Mouse (Mus musculus) erythroblast, embryonic 14.5 days (primary cell): Measurements from ENCODE around the gene Dis3.

Experiments
- GATA1 ChIP-seq: IDR thresholded peaks from 2 replicates; pipeline ENCODE4 v1.6.1; 2012; ENCODE audit warnings: low read length, inconsistent platforms, mixed read lengths
- TAL1 ChIP-seq: IDR thresholded peaks from 3 replicates; pipeline ENCODE4 v1.6.1; 2012; ENCODE audit warnings: low read length, inconsistent platforms, mixed read lengths

DNA sequence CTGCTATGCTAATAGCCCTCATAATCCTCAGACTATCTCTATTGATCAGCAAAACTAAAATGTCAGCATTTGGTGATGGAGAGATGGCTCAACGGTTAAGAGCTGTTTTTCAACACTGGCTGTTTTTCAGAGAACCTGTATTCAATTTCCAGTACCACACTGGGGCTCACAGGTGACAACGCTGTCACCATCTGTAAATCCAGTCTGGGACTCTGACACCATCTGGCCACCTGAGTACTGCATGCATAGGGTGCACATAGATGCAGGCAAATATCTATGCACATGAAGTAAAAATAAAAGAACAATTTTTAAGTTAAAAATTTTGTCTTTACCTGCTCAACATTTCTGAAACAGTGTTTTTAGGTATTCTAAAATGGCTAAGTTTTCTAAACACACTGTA is 40.5 kb upstream of the Dis3 start:
- no peak for TF ChIP-seq GATA1
- TF ChIP-seq TAL1: no peak
